Mouse (Mus musculus): ENCODE data around the gene Gpr150.

Gpr150 gene

GRCm38 (mm10) chr13:76056896-76057266 is at the start of gene Gpr150:
Gene Gpr150, minus strand, starts transcription at chr13:76056996.
- ATAC-seq (ENCODE audit: insufficient number of reproducible peaks, low FRiP score, low TSS enrichment), result no peak

- ATAC-seq (ENCODE audit: insufficient number of reproducible peaks, low FRiP score, low TSS enrichment), result no peak
Observed at GRCm38 (mm10) chr13:76101989-76102388, 45.2 kb upstream of the Gpr150 start.

GRCm38 (mm10) chr13:76098493-76099303 is 41.9 kb upstream of the Gpr150 start, which contains the start of the genes Arsk and Ttc37:
Gene Arsk, minus strand, starts transcription at chr13:76098660.
Gene Ttc37, plus strand, starts transcription at chr13:76098734.
- ATAC-seq (ENCODE audit: insufficient number of reproducible peaks, low FRiP score, low TSS enrichment), result peak; percentile 97

GRCm38 (mm10) chr13:76098116-76098492 is 41.3 kb upstream of the Gpr150 start:
- ATAC-seq (ENCODE audit: insufficient number of reproducible peaks, low FRiP score, low TSS enrichment), result peak; percentile 56

GRCm38 (mm10) chr13:76074323-76074722 is 17.5 kb upstream of the Gpr150 start:
- ATAC-seq (ENCODE audit: insufficient number of reproducible peaks, low FRiP score, low TSS enrichment), result no peak

GRCm38 (mm10) chr13:76064363-76064945 is 7.7 kb upstream of the Gpr150 start:
- ATAC-seq (ENCODE audit: insufficient number of reproducible peaks, low FRiP score, low TSS enrichment), result no peak

GRCm38 (mm10) chr13:76063548-76063947 is 6.8 kb upstream of the Gpr150 start:
- no peak for ATAC-seq (ENCODE audit: insufficient number of reproducible peaks, low FRiP score, low TSS enrichment)

GRCm38 (mm10) chr13:76062569-76062968 is 5.8 kb upstream of the Gpr150 start:
- no peak for ATAC-seq (ENCODE audit: insufficient number of reproducible peaks, low FRiP score, low TSS enrichment)

GRCm38 (mm10) chr13:76062126-76062525 is 5.3 kb upstream of the Gpr150 start:
- ATAC-seq (ENCODE audit: insufficient number of reproducible peaks, low FRiP score, low TSS enrichment), result no peak

GRCm38 (mm10) chr13:76059591-76059990 is 2.8 kb upstream of the Gpr150 start:
- no peak for ATAC-seq (ENCODE audit: insufficient number of reproducible peaks, low FRiP score, low TSS enrichment)

GRCm38 (mm10) chr13:76057267-76058069 is 672 bp upstream of the Gpr150 start:
- no peak for ATAC-seq (ENCODE audit: insufficient number of reproducible peaks, low FRiP score, low TSS enrichment)

- peak; percentile 76 for ATAC-seq (ENCODE audit: insufficient number of reproducible peaks, low FRiP score, low TSS enrichment)
Observed at GRCm38 (mm10) chr13:76056261-76056724, 503 bp downstream of the Gpr150 start.

GRCm38 (mm10) chr13:76055391-76056232 is 1.2 kb downstream of the Gpr150 start:
- peak; percentile 67 for ATAC-seq (ENCODE audit: insufficient number of reproducible peaks, low FRiP score, low TSS enrichment)

- no peak for ATAC-seq (ENCODE audit: insufficient number of reproducible peaks, low FRiP score, low TSS enrichment)
Observed at GRCm38 (mm10) chr13:76044971-76045370, 11.8 kb downstream of the Gpr150 start.

- no peak for ATAC-seq (ENCODE audit: insufficient number of reproducible peaks, low FRiP score, low TSS enrichment)
Observed at GRCm38 (mm10) chr13:76042455-76042854, 14.3 kb downstream of the Gpr150 start.

- no peak for ATAC-seq (ENCODE audit: insufficient number of reproducible peaks, low FRiP score, low TSS enrichment)
Observed at GRCm38 (mm10) chr13:76024588-76024987, 32.2 kb downstream of the Gpr150 start.

GRCm38 (mm10) chr13:76021782-76022181 is 35.0 kb downstream of the Gpr150 start:
- no peak for ATAC-seq (ENCODE audit: insufficient number of reproducible peaks, low FRiP score, low TSS enrichment)

GRCm38 (mm10) chr13:76018844-76019400 is 37.9 kb downstream of the Gpr150 start:
- ATAC-seq (ENCODE audit: insufficient number of reproducible peaks, low FRiP score, low TSS enrichment), result peak; percentile 59

GRCm38 (mm10) chr13:76017974-76018843 is 38.6 kb downstream of the Gpr150 start, which contains the start of gene Rfesd:
Gene Rfesd, minus strand, starts transcription at chr13:76018719.
- peak; percentile 94 for ATAC-seq (ENCODE audit: insufficient number of reproducible peaks, low FRiP score, low TSS enrichment)
